Mouse (Mus musculus): ENCODE data around the gene Selenoh. TPM values are rescaled to one million over a fixed set of nuclear protein-coding genes. Genes with fewer than 3 reads are reported as not detected.

Gene Selenoh
- polyA plus RNA-seq (2015; fragmentation: Nextera tagmentation; extraction: Ambion mirVana): 194 and 200 TPM in 2 replicates

DNA sequence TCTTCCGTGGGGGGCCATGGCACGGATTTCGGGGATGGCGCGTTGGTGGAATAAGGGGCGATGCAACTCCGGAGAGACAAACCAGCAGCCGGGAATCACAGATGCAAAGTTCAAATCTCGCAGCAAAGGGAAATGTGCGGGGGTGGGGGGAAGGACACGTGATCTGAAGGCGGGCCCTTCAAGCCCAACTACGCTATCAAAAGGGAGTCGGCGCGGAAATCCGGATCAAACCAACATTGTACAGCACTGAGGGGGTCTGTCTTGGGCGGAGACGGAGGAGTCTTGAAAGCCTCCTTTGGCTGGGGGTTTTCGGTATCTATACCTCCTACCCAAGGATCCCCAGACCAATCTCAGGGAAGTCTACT is at the start of gene Selenoh:
Selenoh (minus strand) TSS at position 202 of the 365 bp plus-strand sequence.

GRCm38 (mm10) chr2:84714811-84715561 is 44.4 kb upstream of the Selenoh start, which contains the start of gene Zdhhc5:
TSS of gene Zdhhc5 (minus strand) at chr2:84715180.

DNA sequence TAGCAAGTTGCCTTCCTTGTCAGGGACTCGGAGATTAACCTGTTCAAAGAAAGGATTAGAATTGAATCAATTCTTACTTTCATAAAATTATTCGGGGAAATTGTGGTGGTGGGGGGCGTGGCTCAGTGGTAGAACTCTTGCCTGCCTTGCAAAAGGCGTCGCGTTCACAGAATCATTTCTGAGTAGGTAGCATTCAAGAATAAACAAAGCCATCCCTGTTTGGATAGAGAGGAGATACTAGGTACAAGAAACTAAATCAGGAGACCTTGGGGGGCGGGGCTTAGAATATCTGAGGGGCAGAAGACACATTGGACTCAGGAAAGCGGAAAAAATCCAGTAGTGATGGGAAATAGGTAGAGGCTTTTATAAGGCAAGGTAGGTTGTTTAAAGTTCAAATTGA is 8.4 kb upstream of the Selenoh start, which contains the start of gene Tmx2:
Tmx2 (minus strand) TSS at position 125 of the 400 bp plus-strand sequence.

DNA sequence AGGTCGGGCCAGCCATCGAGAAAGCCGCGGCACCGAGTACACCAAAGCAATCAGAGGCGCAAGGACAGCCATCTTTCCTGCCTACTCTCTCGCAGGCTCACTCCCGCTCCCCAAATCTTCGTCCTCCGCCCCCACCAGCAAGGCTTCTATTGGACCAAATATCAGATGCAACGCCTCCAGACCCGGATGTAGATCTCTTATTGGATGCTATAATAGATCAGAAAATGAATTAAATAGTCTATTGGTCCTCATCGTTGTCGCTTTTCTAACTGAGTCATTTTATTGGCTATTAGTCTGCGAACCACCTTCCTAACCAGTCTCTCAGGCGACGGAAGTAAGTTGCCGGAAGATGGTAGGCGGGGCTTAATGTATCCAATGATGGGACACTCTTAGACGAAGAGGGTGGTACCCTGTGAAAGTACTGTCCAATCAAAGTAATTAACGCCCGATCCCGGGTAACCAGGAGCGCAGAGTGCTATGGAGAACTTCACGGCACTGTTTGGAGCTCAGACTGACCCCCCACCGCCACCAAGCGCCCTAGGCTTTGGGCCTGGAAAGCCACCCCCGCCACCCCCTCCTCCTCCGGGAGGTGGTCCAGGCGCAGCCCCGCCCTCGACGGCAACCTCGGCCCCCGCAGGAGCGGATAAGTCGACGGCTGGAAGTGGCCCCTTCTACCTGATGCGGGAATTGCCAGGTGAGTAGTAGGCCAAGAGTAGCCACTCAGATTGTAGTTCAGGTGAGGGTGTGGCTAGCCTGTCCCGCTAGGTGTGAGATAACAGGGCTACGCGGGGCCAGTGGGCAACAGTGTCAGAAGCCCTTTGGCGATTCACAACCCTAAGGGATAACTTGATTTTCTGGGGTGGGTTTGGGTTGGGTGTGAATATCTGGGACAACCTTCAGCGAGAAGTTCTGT is 7.7 kb upstream of the Selenoh start, which contains the start of the genes Gm28635 and Med19:
Gm28635 (minus strand) TSS at position 74 of the 913 bp plus-strand sequence.
Med19 (plus strand) TSS at position 435 of the 913 bp plus-strand sequence.

DNA sequence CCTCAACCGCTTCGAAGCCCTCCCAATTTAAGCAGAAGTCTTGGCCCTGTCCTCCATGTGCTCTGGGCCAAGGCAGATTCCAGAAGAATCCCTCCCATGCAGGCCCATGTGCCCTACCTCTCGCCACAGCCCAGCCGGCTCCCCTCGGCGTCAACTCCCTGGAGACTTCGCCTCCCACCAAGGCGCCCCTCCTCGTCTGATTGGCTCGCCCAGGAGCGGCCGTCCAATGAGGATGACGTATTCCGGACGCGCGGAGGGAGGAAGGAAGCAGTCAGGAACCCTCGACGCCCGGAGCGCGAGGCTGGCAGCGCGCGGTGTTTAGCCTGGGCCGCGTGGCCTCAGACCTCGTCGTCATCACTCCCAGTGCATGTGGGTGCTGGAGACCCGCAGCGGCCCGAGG is 11.8 kb downstream of the Selenoh start, which contains the start of gene Btbd18:
Btbd18 (plus strand) TSS at position 274 of the 400 bp plus-strand sequence.

DNA sequence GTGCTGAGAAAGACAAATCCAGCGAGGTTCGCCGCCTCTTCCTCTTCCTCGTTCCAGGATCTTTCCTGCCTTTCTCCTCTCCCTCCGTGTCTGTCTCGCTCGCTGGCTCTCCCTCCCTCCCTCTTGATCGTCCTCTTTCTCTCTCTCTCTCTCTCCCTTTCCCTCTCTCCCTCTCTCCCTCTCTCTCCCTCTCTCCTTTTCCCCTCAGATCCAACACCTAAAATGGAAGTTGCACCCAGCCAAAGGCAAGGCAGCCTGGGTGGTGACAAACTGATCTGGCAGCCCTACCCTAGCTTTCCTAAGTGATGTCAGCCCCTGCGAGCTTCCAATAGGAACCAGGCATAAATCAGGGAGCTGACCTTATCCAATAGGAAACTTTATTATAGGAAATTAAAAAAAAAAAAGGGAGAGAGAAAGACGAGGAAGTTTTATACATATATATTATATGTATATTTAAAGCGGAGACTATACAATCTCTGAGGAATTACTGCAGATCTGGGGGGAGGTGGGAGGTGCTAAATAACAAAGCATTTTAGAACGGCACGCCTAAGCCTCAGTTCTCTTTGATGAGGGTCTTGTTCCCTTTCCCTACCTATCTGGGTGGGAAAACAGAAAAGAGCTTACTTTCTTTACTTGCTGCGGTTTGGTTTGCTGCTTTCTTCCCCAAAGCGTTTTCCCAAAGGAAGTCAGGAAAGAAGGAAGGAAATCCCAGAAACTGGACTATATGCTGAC is 19.9 kb downstream of the Selenoh start, which contains the start of gene Ctnnd1:
Ctnnd1 (minus strand) TSS at position 302 of the 732 bp plus-strand sequence.

Other genes starting within 250 kb of the Selenoh start
- gene Calcrl, start 245.4 kb downstream of the Selenoh start, polyA plus RNA-seq (2015; fragmentation: Nextera tagmentation; extraction: Ambion mirVana): 24.7 and 25.5 TPM in 2 replicates
- gene Tfpi, start 194.0 kb downstream of the Selenoh start, polyA plus RNA-seq (2015; fragmentation: Nextera tagmentation; extraction: Ambion mirVana): 13.4 and 19.7 TPM in 2 replicates
- 12.9 and 13.6 TPM in 2 replicates for gene Ctnnd1, start 20.0 kb downstream of the Selenoh start, polyA plus RNA-seq (2015; fragmentation: Nextera tagmentation; extraction: Ambion mirVana)
- gene Btbd18, start 11.7 kb downstream of the Selenoh start, polyA plus RNA-seq (2015; fragmentation: Nextera tagmentation; extraction: Ambion mirVana): 0.17 and 0.27 TPM in 2 replicates
- not detected in 2 replicates for gene Gm28635, start 7.3 kb upstream of the Selenoh start, polyA plus RNA-seq (2015; fragmentation: Nextera tagmentation; extraction: Ambion mirVana)
- gene Med19, start 7.6 kb upstream of the Selenoh start, polyA plus RNA-seq (2015; fragmentation: Nextera tagmentation; extraction: Ambion mirVana): 50.0 and 50.1 TPM in 2 replicates
- gene Tmx2, start 8.4 kb upstream of the Selenoh start, polyA plus RNA-seq (2015; fragmentation: Nextera tagmentation; extraction: Ambion mirVana): 316 and 326 TPM in 2 replicates
- gene Zdhhc5, start 44.4 kb upstream of the Selenoh start, polyA plus RNA-seq (2015; fragmentation: Nextera tagmentation; extraction: Ambion mirVana): 14.1 and 16.3 TPM in 2 replicates
- 13.3 and 14.9 TPM in 2 replicates for gene Clp1, start 56.6 kb upstream of the Selenoh start, polyA plus RNA-seq (2015; fragmentation: Nextera tagmentation; extraction: Ambion mirVana)
- 10.1 and 12.0 TPM in 2 replicates for gene Ypel4, start 63.3 kb upstream of the Selenoh start, polyA plus RNA-seq (2015; fragmentation: Nextera tagmentation; extraction: Ambion mirVana)
- gene Gm19426, start 72.9 kb upstream of the Selenoh start, polyA plus RNA-seq (2015; fragmentation: Nextera tagmentation; extraction: Ambion mirVana): 5.2 and 5.3 TPM in 2 replicates
- gene Serping1, start 104.7 kb upstream of the Selenoh start, polyA plus RNA-seq (2015; fragmentation: Nextera tagmentation; extraction: Ambion mirVana): 41.5 and 57.2 TPM in 2 replicates
- gene Ube2l6, start 128.1 kb upstream of the Selenoh start, polyA plus RNA-seq (2015; fragmentation: Nextera tagmentation; extraction: Ambion mirVana): 17.3 and 18.4 TPM in 2 replicates
- gene Smtnl1, start 151.9 kb upstream of the Selenoh start, polyA plus RNA-seq (2015; fragmentation: Nextera tagmentation; extraction: Ambion mirVana): 0.14 TPM in 1 of 2 replicates, not detected in the other
- 98.0 and 101 TPM in 2 replicates for gene Timm10, start 156.2 kb upstream of the Selenoh start, polyA plus RNA-seq (2015; fragmentation: Nextera tagmentation; extraction: Ambion mirVana)
- gene Slc43a1, start 168.1 kb upstream of the Selenoh start, polyA plus RNA-seq (2015; fragmentation: Nextera tagmentation; extraction: Ambion mirVana): 0.75 and 1.2 TPM in 2 replicates
- gene Rtn4rl2, start 215.9 kb upstream of the Selenoh start, polyA plus RNA-seq (2015; fragmentation: Nextera tagmentation; extraction: Ambion mirVana): 2.7 and 3.7 TPM in 2 replicates